Mouse (Mus musculus) splenic B cell, adult 2 months (primary cell): ENCODE results near the gene Pnrc1.

Experiments
- DNase-seq: peaks from one replicate; pipeline ENCODE4 v3.0.0-alpha.2; 2011; ENCODE audit warnings: low read depth, low spot score
- H3K27me3 ChIP-seq: 2 replicates; pipeline ENCODE4 v1.6.1; 2012; ENCODE audit warnings: mild to moderate bottlenecking, low read length, moderate library complexity, mixed read lengths; ENCODE audit not compliant: control insufficient read depth, poor library complexity, insufficient read depth, severe bottlenecking
- H3K36me3 ChIP-seq: 2 replicates; pipeline ENCODE4 v1.6.1; 2012; ENCODE audit warnings: mild to moderate bottlenecking, low read length, moderate library complexity, mixed read lengths; ENCODE audit not compliant: control insufficient read depth, poor library complexity, insufficient read depth, severe bottlenecking

The Pnrc1 gene

DNA sequence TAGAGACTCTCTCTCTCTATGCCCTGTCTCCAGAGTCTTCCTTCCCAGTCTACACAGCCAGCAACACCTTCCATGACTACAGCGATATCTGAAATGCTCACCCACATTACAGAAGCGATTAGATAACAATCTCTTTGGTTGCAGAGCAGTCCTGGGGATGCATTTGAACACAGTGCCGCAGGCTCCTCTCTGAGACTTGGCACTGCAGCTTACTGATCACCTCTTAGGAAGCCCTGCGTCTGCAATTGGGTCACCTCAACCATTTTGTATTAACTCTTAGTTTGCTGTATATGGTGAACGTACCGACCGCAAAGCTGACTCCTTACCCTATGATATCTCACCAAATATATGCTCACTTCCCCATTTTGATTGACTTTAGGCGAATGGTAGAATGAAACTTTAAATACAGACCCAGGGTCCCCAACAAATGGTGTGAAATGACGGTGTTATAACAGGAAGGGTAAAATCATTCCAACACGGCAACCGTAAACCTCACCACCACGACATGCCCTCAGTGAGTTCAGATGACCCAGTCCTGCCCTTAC lies 785 bp downstream of the Pnrc1 start:
- peak; percentile 32 for DNase-seq
- Histone ChIP-seq H3K27me3 (no peaks in the 10 kb centered on the region), H3K36me3 (no peaks in the 10 kb centered on the region)

DNA sequence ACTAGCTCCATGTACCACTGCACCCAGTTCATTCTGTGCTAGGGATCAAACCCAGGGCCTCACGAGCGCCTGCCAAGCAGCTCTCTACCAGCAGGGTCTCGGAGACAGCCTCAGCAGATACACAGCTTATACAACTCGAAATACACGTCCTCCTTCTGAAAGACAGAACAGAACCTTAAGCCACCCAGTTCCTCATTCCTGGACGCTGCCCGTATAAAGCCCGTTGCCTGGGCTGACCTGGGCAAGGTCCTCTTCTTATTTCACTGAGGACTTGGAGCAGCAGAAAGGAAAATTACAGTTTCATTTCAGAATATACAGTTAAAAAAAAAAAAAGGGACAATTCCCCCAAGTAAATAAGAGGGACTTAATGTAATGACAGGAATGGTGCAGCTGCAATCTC lies 4.5 kb downstream of the Pnrc1 start:
- H3K36me3 ChIP-seq: no peaks in the 10 kb centered on the region
- DNase-seq: no peak
- H3K27me3 ChIP-seq: no peaks in the 10 kb centered on the region

DNA sequence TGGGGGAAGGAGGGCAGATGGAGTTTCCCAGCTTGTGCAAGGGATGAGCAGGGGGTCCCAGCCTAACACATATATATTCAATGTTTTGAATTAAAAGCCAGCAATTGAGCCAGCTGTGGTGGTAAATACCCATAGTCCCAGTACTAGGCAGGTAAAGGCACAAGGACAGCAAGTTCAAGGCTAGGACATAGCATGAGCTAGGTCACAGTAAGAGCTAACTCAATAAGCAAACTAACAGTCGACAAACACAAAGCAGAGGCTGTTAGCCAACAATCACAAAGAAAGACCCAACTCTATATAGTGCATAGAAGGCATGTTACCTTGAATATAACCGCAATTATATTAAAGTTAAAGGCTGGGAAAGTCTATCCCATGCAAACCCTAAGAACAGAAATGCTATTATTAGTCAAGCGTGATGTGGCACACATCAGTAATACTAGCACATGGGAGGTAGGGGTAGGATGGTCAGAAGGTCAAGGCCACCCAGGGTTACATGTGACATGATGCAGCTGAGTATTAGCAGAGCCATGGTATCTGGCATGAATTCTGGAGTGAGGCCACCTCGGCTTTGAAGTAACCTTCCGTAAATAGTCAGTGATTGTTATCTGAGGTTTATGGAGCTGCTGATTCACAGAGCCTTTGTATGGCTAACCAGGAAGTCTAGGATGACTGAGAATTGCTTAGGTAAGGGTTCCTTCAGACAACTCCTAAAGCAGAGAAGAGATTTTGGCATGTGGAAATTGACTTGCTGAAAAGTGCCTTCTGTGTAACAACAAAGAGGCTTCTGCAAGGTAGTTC lies 5.7 kb downstream of the Pnrc1 start:
- H3K27me3 ChIP-seq: no peaks in the 10 kb centered on the region
- no peak for DNase-seq
- H3K36me3 ChIP-seq: no peaks in the 10 kb centered on the region

- no peak for DNase-seq
- H3K27me3 ChIP-seq: no peaks in the 10 kb centered on the region
- no peaks in the 10 kb centered on the region for H3K36me3 ChIP-seq
These were observed 7.9 kb downstream of the Pnrc1 start for GRCm38 (mm10) chr4:33281891-33282685.

GRCm38 (mm10) chr4:33273437-33273836 lies 16.5 kb downstream of the Pnrc1 start:
- Histone ChIP-seq H3K27me3 (no peaks in the 10 kb centered on the region), H3K36me3 (no peaks in the 10 kb centered on the region; the same call in 1 of the 2 replicates)
- no peak for DNase-seq

DNA sequence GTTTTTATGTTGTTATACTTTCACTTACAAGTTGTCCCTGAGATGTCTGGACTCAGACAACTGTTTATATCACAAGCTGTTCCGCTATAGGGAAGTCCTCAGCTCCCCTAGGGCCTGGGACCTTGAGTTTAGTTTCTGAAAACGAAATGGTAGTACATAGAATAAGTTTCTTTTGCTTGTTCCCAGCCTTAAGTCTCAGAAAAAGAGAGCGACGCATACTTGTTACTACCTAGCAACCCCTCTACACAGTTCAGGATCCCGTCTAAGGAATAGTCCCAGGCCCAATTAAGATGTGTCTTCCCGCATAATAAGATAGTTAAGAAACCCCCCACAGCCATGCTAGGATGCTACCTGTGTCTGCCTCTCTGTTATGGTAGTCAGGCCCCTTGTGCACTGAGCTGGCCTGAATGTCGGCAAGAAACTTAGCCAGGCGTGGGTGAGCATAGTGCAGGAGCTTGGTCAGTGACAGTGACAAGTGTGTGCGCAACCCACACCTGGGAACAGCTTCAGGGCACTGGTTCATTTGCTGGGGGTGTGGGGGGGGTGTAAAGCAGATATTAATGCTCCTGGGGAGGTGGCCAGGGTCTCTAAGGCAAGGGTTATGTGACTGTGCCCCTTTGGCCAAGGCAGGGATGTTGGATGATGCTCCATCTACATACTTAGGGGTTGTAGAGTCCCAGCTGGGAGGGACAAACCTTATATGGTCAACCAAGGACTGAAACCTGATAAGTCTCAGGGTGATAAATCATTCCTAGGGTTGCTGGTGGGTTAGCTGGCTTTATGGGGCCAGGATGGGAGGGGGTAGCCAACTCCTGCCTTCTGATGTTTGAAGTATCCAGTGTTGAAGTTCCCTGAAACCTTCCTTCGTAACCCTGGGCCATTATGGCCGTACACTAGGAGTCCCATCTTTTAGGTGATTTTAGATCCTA lies 19.3 kb downstream of the Pnrc1 start:
- Histone ChIP-seq H3K27me3 (no peaks in the 10 kb centered on the region), H3K36me3 (no peaks in the 10 kb centered on the region; the same call in 1 of the 2 replicates)
- no peak for DNase-seq

- Histone ChIP-seq H3K27me3 (no peaks in the 10 kb centered on the region), H3K36me3 (no peaks in the 10 kb centered on the region)
- DNase-seq: no peak
These were observed 24.8 kb downstream of the Pnrc1 start for GRCm38 (mm10) chr4:33264979-33265726.

- DNase-seq: no peak
- H3K27me3 ChIP-seq: no peaks in the 10 kb centered on the region
- H3K36me3 ChIP-seq: no peaks in the 10 kb centered on the region
These were observed 27.1 kb downstream of the Pnrc1 start for GRCm38 (mm10) chr4:33262897-33263296.

GRCm38 (mm10) chr4:33261311-33261753 lies 28.6 kb downstream of the Pnrc1 start:
- H3K27me3 ChIP-seq: no peaks in the 10 kb centered on the region
- no peak for DNase-seq
- no peaks in the 10 kb centered on the region for H3K36me3 ChIP-seq

DNA sequence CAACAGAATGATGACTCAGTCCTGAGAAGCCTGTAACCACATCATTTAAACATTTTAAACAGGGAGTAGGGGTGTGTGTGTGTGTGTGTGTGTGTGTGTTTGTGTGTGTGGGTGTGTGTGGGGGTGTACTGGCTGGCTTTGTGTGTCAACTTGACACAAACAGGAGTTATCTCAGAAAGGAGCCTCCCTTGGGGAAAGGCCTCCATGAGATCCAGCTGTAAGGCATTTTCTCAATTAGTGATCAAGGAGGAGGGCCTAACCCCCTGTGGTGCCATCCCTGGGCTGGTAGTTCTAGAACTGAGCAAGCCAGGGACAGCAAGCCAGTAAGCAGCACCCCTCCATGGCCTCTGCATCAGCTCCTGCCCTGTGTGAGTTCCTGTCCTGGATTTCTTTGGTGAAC lies 29.7 kb downstream of the Pnrc1 start:
- no peaks in the 10 kb centered on the region for H3K36me3 ChIP-seq
- H3K27me3 ChIP-seq: no peaks in the 10 kb centered on the region
- DNase-seq: no peak

GRCm38 (mm10) chr4:33257263-33257964 lies 32.5 kb downstream of the Pnrc1 start:
- DNase-seq: no peak
- no peaks in the 10 kb centered on the region for H3K36me3 ChIP-seq
- no peaks in the 10 kb centered on the region for H3K27me3 ChIP-seq

DNA sequence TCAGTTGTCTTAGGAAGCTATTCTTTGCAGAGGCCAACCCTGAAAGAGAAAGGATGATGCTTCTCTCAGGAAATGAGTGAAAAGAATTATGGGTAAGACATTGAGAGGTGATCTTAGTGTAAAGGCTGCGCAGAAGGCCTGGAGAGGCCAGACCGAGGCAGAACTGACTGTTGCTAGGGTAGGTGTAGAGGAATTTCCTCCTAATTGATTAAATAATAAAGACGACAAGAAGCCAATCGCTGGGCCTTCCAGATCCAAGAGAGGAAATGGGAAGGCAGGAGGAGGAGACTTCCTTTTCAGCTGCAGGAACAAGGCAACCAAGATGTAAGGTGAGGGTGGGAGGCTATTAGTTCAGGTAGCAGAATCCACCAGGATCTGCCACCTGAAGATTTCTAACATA lies 35.3 kb downstream of the Pnrc1 start:
- Histone ChIP-seq H3K36me3 (no peaks in the 10 kb centered on the region), H3K27me3 (no peaks in the 10 kb centered on the region)
- DNase-seq: no peak

GRCm38 (mm10) chr4:33250867-33251266 lies 39.1 kb downstream of the Pnrc1 start:
- Histone ChIP-seq H3K36me3 (peaks cover 1% of the 10 kb centered on the region; the same call in 1 of the 2 replicates), H3K27me3 (no peaks in the 10 kb centered on the region)
- no peak for DNase-seq
